ENCODE assay signal across 8 mouse cellular contexts in the genomic region with DNA sequence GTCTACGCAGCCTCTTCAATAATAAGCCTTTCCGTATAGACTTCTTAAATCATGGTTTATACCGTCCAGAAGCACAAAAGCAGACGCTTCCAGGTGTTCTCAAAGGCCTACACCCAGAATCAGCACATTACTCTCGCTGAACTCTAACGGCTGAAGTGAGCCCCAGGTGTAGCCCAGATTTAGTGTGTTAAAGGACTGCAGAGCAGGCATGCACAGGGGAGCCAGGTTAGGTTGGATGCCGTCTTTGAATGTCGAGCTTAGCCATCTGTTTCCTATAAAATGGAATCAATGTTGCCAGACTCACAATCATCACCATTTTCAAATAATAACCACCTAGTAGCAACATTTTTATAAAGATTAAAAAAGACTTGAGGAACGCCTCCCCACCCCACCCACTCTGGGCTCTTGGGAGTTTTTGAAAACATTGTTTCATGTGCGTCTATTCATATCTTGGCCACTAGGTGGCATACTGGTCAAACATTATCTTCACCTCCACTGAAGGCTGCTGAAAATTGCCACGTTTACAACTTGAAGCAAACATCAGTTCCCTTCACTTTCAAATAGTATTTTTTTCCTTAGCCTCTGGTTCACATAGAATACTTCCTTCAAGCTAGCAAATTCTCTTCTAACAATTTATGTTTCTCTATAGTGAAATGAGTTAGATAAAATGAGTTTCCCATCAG.
DNase-seq lines count a peak whose midpoint lies in the region; ATAC-seq and TF ChIP-seq lines count a peak whose summit lies in the region.

No protein-coding gene starts in this region.

- peaks cover 6% of the 10 kb centered on the region for H3K4me1 ChIP-seq in heart, adult 2 months (ENCODE audit: control insufficient read depth, insufficient read depth, low read length)
- H3K4me1 ChIP-seq in heart, embryonic 10.5 days: no peaks in the 10 kb centered on the region

- peak; percentile 88 for ATAC-seq in megakaryocyte progenitor cell, adult 5-6 weeks (replicated peaks; ENCODE audit: poor library complexity)

- TF ChIP-seq CTCF in heart, adult 2 months (IDR thresholded peaks at IDR 0.05): peak; percentile 96

- no peak overlapping the region for H3K9ac ChIP-seq in heart, adult 2 months (ENCODE audit: low read depth, low read length)

- no peak for TF ChIP-seq POLR2A in heart, adult 2 months (IDR thresholded peaks at IDR 0.05; ENCODE audit: insufficient read depth, low read depth, low read length)

- H3K27ac ChIP-seq in heart, adult 2 months: no peak overlapping the region
- H3K27ac ChIP-seq in heart, embryonic 10.5 days: no peak overlapping the region

- no peak for DNase-seq in heart, adult 2 months
- no peak for DNase-seq in heart, embryonic 10.5 days (ENCODE audit: low spot score)
- peak; percentile 40 for DNase-seq in Muller cell, postnatal 12 days (ENCODE audit: inconsistent ontology term)
- peak; percentile 14 to 45 for DNase-seq in cerebellum, postnatal 36 days
- DNase-seq in gastrocnemius, postnatal 14 days: peak; percentile 14
- peak; percentile 48 for DNase-seq in kidney, postnatal 14 days
- DNase-seq in spleen, postnatal 36 days (ENCODE audit: low spot score in 2 of 2): peak; percentile 12 to 60

- H3K36me3 ChIP-seq in heart, adult 2 months (ENCODE audit: control insufficient read depth, insufficient read depth, low read length): no peaks in the 10 kb centered on the region
- H3K36me3 ChIP-seq in heart, embryonic 10.5 days: no peaks in the 10 kb centered on the region

- H3K4me3 ChIP-seq in heart, adult 2 months: no peak overlapping the region
- H3K4me3 ChIP-seq in heart, embryonic 10.5 days: no peak overlapping the region

- H3K27me3 ChIP-seq in heart, adult 2 months (ENCODE audit: control insufficient read depth, insufficient read depth, low read length): no peaks in the 10 kb centered on the region
- H3K27me3 ChIP-seq in heart, embryonic 10.5 days (ENCODE audit: insufficient read depth, poor library complexity, severe bottlenecking): no peaks in the 10 kb centered on the region

- no peak for TF ChIP-seq EP300 in heart, adult 2 months (IDR thresholded peaks at IDR 0.05; ENCODE audit: insufficient read depth, low read depth, low read length)

- 49% methylated on average over 11 of the region's 11 CpGs for WGBS in heart, adult 2 months
- 53% methylated on average over 11 of the region's 11 CpGs for WGBS in heart, embryonic 10.5 days

- H3K79me2 ChIP-seq in heart, adult 2 months (replicated peaks; ENCODE audit: control insufficient read depth, insufficient read depth, low read length): no peaks in the 10 kb centered on the region

- H3K9me3 ChIP-seq in heart, embryonic 10.5 days: no peaks in the 10 kb centered on the region

- intact Hi-C loops in heart, adult 2 months (cut with DNase I): loop anchor here (1.0 to 10.0 kb wide), 7 partner anchors 99 to 374 kb away; a partner anchor contains a TSS
- intact Hi-C loops in gastrocnemius, postnatal 14 days (cut with DNase I; ENCODE audit: low total_unique reads): loop anchor here (1.0 to 10.0 kb wide), 3 partner anchors 137 to 372 kb away; no protein-coding TSS in a partner anchor

Comparison
In these comparisons a context has a peak if more than half of its experiments do, and no peak if none do; other contexts are left out.
1. DNase-seq: peak in Muller cell, postnatal 12 days (single experiment), cerebellum, postnatal 36 days (2 of 2), gastrocnemius, postnatal 14 days (single experiment), kidney, postnatal 14 days (single experiment) and spleen, postnatal 36 days (2 of 2); none in heart, adult 2 months (0 of 2) and heart, embryonic 10.5 days (single experiment).